Mouse (Mus musculus): Measurements from ENCODE around the gene Mrtfa.

Gene Mrtfa

GRCm38 (mm10) chr15:81031611-81032010 lies 158.9 kb downstream of the Mrtfa start:
- no peak for DNase-seq (ENCODE audit: inconsistent ontology term)

GRCm38 (mm10) chr15:81030891-81031425 lies 159.6 kb downstream of the Mrtfa start:
- no peak for DNase-seq (ENCODE audit: inconsistent ontology term)

GRCm38 (mm10) chr15:81027378-81028173 lies 163.0 kb downstream of the Mrtfa start:
- peak; percentile 87 for DNase-seq (ENCODE audit: inconsistent ontology term)

- DNase-seq (ENCODE audit: inconsistent ontology term), result no peak
Observed at GRCm38 (mm10) chr15:81026901-81027300, 163.7 kb downstream of the Mrtfa start.

GRCm38 (mm10) chr15:81023842-81024241 lies 166.7 kb downstream of the Mrtfa start:
- no peak for DNase-seq (ENCODE audit: inconsistent ontology term)

DNA sequence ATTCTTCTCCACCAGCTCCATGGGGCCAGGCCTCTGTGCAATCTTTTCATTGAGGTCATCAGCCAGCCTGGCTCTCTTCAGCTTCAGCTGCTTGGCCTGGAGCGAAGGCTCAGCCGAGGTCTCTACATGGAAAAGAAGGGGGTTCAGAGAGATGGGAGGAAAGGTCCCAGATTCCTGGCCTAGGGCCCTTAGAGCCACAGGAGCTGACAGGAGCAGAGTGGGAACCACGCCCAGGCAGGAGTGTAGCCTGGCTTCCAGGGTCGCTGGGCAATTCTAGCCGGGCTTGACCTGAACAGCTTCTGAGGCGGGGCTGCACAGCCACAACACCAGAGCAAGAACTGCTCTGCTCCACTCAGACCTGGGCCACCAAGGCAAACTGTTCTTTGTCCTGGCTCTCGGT lies 168.1 kb downstream of the Mrtfa start:
- no peak for DNase-seq (ENCODE audit: inconsistent ontology term)

DNA sequence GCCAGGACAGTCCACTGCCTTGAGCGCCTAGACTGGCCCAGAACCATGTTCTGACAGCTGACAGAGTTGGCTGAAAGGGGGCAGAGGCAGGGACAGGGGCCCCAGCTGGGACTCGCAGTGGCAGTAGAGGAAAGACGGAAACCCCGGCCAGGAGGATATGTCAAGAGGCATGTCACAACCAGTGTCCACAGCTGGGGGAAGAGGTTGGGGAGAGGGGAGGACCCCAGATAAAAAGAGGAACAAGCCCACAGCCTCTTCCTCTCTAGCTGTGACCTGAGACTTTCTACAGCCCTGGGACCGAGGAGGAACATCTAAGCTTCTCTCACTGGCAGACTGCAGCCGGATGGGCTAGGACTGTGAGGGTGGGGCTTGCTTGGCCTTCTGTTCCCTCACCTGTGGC lies 169.2 kb downstream of the Mrtfa start:
- no peak for DNase-seq (ENCODE audit: inconsistent ontology term)

DNA sequence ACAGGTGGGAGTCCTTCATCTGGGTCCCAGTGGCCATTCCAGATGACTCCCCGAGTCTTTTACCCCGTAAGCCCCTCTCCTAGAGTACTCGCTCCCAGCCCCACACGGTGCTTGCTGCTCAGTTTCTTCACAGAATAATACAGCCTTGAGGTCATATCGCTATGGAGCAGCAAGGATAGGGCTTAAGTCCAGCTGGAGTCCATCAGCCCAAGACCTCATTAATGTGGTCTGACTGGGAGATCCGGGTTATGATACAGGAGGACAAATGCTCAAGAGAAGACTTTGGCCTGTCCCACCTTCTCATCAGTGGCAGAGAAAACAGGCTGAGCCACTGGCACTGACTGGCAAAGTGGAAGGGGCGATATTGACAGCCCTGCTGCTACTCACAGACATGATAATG lies 173.2 kb downstream of the Mrtfa start:
- DNase-seq (ENCODE audit: inconsistent ontology term), result no peak

GRCm38 (mm10) chr15:81016488-81016887 lies 174.1 kb downstream of the Mrtfa start:
- no peak for DNase-seq (ENCODE audit: inconsistent ontology term)

DNA sequence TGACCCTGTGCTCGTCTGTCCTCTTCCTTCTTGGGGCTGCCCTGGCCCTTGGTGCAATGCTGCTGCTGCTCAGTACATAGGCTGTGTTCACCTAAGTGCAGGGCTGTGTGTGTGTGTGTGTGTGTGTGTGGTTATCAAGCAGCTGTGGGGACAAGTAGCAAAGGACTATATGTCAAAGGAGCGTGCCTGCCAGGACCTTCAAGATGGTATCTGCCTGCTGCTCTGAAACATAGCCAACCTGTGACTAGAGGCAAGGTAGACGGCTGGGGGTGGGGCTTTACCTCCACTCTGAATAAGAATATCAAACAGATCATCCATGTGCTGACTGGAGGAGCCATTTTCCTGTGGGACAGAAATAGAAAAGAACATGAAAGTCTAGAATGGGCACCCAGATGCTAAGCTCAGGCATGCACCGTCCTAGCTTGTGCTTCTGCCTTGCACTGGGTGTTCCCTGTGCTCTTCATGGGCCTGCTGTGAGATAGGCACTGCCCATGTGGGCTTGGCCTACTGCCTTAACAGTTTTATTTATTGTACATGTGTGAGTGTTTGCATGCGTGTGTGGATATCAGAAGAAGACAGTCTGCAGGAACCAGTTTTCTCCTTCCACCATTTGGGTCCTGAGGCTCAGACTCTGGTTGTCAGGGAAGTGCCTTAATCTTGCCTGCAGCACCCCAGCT lies 175.4 kb downstream of the Mrtfa start:
- no peak for DNase-seq (ENCODE audit: inconsistent ontology term)

DNA sequence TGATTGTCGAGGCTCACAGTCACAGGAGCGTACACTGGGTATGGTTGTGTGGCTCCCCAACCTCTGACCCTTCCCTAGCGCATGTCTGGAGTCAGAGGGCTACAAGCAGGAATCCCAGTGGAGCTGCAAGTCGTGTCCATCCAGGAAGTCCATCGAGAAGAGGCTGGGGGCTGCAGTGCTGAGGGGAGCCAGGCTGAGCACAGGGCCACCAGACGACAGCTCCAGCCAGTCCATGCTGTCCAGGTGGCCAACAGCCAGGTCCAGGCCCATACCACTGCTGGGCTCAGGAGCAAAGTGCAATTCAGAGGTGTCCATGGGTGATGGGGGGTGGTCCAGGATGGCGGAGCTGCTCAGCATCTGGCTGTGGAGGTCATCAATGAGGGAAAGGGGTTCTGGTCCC lies 177.4 kb downstream of the Mrtfa start:
- no peak for DNase-seq (ENCODE audit: inconsistent ontology term)

DNA sequence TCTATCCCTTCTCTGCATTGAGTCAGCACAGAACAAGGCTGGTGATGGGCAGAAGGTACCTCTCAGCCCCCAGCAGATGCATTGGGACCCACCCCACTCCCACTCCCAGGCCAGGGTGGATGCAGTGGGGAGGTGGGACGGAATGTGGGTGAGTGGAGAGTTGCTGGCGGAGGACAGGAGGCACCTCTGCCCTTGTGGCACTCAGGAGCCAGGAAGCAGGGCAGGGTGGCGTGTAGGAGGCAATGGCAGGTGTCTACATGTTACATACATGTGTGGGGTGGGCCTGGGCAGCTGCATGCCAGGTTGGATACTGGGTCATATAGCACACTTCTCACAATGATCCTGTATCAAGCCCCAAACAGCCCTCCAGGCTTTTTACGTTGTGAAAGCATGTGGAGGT lies 178.2 kb downstream of the Mrtfa start:
- no peak for DNase-seq (ENCODE audit: inconsistent ontology term)

DNA sequence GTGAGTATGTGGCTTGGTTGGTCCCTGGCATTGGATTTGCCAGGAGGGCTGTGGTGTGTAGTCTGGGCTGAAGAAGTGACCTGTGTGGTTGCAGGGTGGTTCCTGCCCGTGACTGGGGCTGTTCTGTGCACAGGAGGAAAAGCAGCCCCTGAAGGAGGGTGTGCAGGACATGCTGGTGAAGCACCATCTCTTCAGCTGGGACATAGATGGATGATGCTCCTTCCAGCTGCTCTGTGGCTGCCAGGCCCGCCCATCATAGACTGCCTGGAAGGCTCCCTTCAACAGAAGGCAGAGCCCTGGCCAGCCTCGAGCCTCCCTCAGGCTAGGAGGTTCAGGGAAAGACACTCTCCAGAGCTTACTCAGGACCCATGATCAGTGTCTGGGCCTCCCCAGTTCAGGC lies 179.0 kb downstream of the Mrtfa start:
- DNase-seq (ENCODE audit: inconsistent ontology term), result no peak

GRCm38 (mm10) chr15:81010114-81010513 lies 180.4 kb downstream of the Mrtfa start:
- no peak for DNase-seq (ENCODE audit: inconsistent ontology term)

DNA sequence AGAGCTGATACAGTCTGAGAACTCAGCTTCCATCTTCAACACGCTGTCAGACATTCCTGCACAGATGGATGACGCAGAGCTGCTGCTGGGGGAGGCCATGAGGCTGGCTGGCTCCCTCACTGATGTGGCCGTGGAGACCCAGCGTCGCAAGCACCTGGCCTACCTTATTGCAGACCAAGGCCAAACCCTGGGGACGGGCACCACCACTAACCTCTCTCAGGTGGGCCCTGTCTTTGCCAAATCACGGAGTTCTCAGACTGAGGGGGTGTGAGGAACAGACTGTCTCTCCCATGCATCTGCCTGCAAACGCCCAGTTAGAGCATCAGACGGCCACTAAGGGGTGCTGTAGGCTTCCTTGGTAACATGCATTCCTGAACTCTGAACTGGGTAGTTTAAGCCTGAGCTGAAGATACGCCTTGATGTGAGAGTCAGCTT lies 181.9 kb downstream of the Mrtfa start:
- peak; percentile 13 for DNase-seq (ENCODE audit: inconsistent ontology term)

GRCm38 (mm10) chr15:81007905-81008304 lies 182.7 kb downstream of the Mrtfa start:
- DNase-seq (ENCODE audit: inconsistent ontology term), result no peak

DNA sequence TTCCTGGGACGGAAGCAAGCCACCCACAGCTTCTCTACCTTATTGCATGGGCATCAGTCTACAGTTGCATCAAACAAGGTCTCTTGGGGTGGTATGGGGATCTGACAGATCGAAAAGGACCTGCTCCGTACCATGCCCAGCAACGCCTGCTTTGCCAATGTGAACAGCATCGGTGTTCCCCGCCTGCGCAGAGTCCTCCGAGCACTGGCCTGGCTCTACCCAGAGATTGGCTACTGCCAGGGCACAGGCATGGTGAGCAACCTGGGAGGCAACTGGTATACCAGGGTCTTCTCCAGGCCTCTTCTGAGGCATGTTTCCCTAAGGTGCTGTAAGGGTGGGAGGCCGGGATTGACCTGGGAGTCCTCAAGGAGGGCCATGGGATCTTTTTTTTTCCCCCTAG lies 183.2 kb downstream of the Mrtfa start:
- DNase-seq (ENCODE audit: inconsistent ontology term), result no peak

DNA sequence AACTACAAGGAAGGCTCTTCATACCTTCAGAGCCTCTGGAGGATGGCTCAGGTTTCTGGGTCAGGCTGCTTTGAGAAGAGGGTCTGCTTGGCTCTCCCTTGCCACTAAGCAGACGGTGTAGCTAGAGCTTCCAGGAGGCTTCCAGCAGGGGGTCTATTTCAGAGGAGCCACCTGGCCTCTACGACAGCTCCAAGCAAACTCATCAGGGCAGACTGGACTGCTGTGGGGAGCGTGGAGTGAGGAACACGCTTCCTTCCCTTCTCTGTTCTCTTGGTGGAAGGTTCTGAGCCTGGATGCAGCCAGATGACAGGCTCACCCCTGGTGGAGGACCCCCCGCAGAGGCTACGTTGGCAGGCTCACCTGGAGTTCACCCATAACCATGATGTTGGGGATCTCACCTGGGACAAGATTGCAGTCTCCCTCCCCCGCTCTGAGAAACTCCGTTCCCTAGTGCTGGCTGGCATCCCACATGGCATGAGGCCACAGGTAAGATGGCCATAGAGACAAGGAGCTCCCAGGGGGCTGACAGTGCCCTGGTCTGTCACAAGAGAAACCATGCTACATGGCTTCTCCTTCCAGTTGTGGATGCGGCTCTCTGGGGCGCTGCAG lies 184.3 kb downstream of the Mrtfa start:
- no peak for DNase-seq (ENCODE audit: inconsistent ontology term)

- no peak for DNase-seq (ENCODE audit: inconsistent ontology term)
Observed at GRCm38 (mm10) chr15:81000419-81001138, 190.0 kb downstream of the Mrtfa start.

GRCm38 (mm10) chr15:80997077-80997476 lies 193.5 kb downstream of the Mrtfa start:
- no peak for DNase-seq (ENCODE audit: inconsistent ontology term)

DNA sequence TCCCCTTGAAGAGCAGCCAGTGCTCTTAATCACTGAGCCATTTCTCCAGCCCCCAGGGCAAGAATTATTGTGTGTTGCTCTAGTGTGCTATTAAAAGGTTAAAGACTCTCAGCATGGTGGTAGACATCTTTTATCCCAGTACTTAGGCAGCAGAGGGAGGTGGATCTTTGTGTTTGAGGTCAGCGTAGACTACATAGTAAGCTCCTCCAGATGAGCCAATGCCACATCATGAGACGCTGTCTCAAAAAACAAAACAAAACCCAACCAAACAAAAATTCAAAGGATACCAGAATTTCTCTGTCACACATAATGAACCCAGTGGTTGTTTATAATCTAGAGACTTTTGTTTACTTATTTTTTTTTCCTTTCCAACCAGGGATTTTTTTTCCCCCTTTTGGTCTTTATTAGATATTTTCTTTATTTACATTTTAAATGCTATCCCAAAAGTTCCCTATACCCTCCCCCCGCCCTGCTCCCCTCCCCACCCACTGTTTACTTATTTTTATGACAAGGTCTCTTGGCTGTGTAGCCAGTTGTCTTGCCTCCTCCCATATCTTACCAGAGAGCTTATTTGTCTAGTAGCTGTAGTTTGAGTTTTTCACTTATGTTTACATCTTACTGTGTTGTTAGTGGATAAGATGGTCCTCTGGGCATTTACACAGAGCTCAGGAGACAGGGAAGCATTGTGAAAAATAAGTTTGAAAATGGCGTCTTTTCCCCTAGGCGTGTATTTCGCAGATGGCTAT lies 194.3 kb downstream of the Mrtfa start:
- DNase-seq (ENCODE audit: inconsistent ontology term), result no peak

Data from Muller cell, postnatal 12 days (primary cell).